Mouse (Mus musculus): ENCODE data around the gene Fth1. TPM values are rescaled to one million over a fixed set of nuclear protein-coding genes. Genes with fewer than 3 reads are reported as not detected.

Gene Fth1
- total RNA-seq, 2 experiments from 2014 or later: 1,753 to 1,826 TPM

DNA sequence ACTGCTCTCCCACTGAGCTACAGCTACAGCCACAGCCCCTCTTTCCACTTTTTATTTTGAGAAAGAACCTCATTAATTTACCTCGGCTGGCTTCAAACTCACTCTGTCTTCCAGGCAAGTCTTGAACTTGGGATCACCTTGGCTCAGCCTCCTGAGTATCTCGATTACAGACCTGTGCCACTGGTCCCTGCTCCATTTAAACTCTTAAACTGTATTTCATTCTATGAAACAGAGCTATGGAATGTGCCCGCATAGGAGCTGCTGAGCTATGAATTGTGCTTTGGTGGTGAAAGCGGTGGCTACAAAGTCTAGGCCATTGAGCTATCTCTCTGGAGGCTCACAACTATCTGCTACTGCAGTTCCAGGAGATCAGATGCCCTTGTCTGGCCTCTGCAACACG lies 22.4 kb upstream of the Fth1 start:
- DNase-seq: no peak
- intact Hi-C loops (cut with DNase I): no loop called here

DNA sequence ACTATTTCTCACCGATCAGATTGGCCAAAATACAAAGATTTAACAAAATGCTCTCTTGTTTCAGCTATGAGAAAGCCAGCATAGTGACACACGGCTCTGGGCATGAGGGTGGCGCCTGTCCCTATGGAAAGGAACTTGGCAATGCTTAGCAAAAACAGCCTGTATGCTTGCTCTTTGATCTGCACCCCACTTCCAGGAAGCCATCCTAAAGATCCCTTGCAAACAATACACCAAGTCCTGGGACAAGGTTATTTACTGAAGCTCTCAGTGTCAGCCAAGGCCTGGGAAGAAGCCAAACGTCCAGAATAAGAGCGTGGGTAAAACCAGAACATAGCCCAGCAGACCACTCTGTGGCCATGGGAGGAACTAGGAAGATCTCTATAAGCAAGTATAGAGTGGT lies 19.6 kb upstream of the Fth1 start:
- intact Hi-C loops (cut with DNase I): no loop called here
- DNase-seq: no peak

DNA sequence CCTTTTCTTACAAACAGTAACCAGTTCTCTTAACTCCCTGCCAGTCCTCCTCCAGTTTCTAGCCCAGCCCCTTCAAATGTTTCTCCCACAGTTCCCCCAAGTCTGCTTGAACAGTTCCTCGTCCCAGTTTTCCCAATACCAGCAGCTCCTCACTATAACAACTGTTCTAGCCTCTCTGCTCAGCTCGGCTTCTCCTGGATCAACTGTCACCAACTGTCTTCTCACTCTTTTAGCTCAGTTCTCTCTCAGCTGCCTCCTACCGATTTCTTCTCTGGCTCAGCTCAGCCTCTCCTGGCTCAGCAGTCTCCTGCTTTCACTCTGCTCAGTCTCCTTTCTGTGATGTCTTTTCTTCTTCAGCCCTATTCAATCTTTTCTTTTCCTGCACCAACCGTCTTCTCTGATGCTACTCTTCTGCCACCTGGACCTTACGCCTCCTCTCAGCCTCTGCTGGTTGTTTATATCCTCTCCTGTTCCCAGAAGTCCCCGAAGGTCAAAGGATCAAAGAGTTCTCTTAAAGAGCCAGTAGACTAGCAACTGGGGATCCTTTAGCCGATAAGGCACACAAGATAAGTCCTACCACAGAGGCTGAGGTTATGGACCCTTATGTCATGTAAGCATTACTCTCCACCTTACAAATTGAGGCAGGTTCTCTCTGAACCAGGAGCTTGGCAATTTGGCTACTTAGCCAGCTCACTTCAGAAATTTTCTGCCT lies 16.0 kb upstream of the Fth1 start:
- DNase-seq: no peak
- intact Hi-C loops (cut with DNase I): no loop called here

DNA sequence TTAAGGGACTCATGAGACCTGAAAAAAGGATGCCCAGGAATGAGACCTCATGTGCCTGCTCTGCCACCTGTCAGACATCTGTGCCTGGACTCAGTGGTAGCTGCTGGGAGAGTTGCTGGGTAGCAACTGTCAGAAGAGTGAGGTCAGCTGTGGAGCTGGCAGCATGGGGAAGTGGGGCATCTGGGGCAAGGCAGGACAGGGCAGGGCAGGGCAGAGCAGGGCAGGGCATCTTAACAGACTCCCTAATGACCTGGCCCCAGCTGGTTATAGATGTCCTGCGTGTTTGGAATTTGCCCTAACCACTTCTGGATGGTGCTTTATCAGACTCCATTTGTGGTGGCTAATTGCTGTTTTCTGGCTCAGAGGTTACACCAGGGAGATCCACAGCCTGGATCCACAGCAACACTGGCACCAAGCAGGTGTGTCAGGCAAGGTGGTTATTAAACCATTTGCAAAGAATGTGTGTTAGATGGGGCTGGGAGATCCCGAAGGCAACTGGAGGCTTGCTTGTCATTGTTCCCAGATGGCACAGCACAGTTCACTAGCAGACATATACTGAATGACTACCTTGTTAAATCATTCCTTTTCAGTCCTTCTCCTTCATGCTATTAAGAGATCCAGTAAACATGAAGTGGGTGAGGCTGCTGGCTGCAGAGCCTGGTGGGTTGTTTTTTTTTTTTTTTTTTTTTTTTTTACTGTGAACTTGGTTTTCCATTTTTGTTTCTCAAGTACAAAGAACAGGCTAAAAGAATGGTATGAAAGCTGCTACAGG lies 14.1 kb upstream of the Fth1 start:
- intact Hi-C loops (cut with DNase I): no loop called here
- no peak for DNase-seq

DNA sequence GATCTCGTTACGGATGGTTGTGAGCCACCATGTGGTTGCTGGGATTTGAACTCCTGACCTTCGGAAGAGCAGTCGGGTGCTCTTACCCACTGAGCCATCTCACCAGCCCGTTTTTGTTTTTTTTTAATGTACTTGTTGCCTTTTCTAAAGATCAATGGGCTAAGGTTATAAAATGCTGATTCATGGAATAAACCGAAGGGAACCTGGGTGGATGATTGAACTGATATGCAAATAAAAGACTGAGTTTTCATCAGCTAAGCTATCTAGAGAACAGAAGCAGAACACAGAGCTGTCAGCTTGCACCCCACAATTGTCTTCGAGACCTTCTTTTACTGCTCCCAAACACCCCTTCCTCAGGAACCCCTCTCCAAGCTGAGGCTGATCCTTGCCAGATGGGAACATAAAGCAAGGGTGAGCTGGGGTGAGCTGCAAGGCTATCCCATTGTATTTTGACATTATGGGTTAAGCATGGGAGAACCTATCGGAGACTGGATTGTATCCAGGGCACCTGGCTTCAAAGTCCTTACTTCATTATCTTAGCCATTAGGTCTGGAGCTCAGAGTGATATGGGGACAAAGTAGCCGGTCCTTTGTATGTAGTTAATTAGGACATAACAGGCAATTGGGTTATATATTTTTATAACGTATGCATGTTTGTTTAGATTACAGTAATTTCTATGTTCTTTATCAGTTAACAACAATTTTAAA lies 12.2 kb upstream of the Fth1 start:
- intact Hi-C loops (cut with DNase I): no loop called here

DNA sequence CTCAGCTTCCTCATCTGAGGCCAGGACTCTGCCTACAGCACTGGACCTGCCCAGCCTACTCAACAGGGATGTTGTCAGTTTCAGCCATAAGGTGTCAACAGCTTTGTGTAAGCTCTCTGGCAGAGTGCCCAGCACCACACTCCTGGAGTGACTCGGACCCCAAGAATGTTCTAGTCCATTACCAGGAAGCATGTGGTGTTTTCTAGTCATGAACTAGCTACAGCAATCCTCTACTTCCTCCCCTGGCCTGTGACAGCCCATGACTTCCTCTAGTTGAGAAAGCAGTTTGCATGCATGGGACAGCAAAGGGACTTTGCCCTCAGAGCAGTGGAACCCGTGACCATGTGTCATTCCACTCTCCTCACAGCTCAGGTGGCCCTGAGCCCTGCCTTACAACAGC lies 5.5 kb upstream of the Fth1 start:
- intact Hi-C loops (cut with DNase I): loop anchor here (5.0 kb wide), 1 partner anchor 838 kb away; the partner anchor contains the start of gene Asrgl1
- peak in 1 of 2 experiments; percentile 48 for DNase-seq

More for the DNA sequence above, 12.2 kb upstream of the Fth1 start:
- DNase-seq: no peak

DNA sequence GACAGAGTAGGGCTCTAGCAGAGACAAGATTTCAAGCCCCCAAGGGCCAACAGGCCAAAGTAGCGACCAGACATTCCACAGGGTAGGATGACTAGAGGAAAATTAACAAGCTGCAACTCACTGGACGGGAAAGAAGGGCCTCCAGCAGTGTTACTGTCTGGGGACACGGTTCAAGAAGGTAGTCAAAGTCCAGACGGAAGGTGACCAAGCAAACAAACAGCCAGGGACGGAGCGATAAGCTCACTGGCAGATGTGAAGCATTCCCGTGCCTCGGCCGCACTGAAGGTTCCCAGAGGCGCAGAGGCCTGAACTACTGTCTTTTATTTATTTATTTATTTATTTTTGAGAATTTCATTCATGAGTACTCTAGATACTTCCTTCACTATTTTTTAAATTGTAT lies 3.3 kb upstream of the Fth1 start:
- intact Hi-C loops (cut with DNase I): loop anchor here (5.0 kb wide), 1 partner anchor 840 kb away; the partner anchor contains the start of gene Asrgl1

DNA sequence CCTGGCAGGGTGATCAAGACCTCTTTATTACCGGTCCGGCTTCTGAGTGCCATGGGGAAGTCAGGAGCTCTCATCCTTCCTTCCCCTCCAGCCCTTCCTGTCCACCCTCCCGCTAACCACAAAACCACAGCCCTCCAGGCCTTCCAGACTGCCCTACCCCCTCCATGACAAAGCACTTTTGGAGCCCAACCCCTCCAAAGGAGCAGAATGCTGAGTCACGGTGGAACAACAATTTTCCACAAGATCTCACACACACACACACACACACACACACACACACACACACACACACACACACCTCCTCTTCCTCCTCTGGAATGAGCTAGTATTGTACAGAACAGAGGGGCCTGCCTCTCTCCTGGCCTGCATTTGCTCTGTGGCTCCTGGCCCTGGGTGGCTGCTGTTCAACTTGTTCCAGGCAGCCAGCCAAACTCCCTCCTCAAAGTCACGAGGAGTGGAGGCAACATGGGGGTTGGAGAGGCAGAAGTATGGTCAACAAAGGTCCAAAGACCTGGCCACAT lies 1.9 kb upstream of the Fth1 start:
- peak; percentile 92 to 93 for DNase-seq
- intact Hi-C loops (cut with DNase I): loop anchor here (5.0 kb wide), 1 partner anchor 841 kb away; the partner anchor contains the start of gene Asrgl1

More for the DNA sequence above, 3.3 kb upstream of the Fth1 start:
- no peak for DNase-seq

DNA sequence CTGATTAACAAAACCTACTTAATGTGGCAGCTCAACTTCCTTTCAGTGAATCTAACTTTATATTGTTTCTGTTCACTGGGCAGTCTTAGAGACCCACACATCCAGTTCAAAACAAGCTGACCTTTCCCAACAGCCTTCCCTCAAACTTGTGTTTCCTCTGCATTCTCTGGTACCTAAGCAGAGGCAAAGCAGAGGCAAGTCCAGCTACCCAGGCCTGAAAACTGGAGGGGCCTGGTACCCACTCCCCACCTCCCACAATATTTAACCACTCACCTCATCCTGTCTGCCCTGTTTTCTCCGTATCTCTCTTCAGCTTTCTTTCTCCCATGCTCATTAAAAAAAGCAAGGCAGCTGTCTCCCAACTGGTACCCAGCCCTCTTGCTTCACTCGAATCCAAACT lies 1.2 kb upstream of the Fth1 start:
- DNase-seq: no peak
- intact Hi-C loops (cut with DNase I): loop anchor here (5.0 kb wide), 1 partner anchor 842 kb away; the partner anchor contains the start of gene Asrgl1

DNA sequence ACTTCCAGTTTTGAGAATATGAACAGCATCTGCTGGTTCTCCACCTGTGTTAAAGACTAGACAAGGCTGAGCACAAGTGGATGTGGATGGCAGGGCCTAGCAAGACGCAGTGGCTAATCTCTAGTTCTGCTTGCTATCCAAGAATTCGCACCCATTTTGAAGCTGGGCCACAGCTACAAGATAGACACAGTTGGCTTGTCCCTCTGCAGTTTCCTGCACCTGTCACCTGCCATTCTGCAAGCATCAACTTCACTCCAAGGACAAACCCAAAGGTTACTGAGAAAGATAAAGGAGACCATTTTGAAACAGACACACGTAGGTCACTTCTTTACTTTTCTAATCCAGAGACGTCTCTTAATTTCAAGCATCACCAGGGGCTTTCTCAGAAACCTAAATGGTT lies 1.2 kb downstream of the Fth1 start:
- DNase-seq: no peak
- intact Hi-C loops (cut with DNase I): no loop called here

DNA sequence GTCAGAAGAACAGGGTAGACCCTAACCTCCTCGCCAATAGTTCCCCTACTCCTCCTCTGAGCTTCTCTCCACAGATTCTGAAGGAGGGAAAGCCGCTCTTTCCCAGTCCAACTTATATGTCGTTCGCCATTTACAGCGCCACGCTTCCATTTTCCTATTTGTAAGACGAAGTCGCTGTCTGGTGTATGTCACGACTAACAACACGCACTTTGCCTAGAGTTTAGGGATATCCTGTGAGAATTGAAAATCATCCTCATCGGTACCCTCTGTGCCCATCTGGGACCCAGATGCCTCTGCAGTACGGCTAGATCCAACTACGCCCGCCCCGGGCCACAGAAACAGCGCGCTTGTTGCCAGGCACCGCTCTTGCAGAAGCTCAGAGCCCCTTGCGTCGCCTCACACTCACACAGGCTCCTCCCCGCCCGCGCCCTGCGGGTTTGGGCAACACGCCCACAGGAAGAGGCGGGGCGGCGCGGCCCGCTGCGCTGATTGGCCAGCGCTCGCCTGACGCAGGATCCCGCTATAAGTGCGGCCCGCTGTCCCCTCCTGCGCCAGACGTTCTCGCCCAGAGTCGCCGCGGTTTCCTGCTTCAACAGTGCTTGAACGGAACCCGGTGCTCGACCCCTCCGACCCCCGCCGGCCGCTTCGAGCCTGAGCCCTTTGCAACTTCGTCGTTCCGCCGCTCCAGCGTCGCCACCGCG lies 1.9 kb downstream of the Fth1 start:
- intact Hi-C loops (cut with DNase I): no loop called here
- DNase-seq: peak; percentile 97

DNA sequence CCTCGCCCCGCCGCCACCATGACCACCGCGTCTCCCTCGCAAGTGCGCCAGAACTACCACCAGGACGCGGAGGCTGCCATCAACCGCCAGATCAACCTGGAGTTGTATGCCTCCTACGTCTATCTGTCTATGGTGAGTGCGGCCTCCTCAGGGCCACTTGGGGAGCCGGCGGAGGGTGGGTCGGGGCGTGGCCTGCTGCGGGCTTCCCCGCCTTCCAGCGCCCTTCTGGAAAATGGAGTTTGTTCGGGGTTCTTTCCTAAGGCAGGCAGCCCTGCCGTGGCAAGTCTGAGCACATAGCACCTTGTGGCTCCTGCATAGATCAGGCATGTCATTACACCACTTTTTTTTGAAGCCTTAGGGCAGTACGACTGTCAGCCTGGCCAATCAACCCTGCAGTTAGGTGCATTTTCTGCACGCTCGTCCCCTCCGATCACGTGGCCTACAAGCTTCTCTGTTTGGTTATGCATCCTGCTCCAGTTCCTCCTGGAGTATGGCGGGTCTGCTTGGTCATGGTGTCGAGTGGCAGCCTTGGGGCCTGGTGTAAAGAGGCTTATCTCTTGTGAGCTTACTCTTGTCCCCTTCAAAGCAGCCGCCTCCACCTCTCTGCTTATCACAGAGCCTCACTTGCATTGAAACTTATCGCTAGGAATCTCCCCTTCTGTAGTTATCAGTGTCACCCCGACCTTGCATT lies 2.6 kb downstream of the Fth1 start:
- DNase-seq: peak; percentile 72 to 82
- intact Hi-C loops (cut with DNase I): no loop called here

DNA sequence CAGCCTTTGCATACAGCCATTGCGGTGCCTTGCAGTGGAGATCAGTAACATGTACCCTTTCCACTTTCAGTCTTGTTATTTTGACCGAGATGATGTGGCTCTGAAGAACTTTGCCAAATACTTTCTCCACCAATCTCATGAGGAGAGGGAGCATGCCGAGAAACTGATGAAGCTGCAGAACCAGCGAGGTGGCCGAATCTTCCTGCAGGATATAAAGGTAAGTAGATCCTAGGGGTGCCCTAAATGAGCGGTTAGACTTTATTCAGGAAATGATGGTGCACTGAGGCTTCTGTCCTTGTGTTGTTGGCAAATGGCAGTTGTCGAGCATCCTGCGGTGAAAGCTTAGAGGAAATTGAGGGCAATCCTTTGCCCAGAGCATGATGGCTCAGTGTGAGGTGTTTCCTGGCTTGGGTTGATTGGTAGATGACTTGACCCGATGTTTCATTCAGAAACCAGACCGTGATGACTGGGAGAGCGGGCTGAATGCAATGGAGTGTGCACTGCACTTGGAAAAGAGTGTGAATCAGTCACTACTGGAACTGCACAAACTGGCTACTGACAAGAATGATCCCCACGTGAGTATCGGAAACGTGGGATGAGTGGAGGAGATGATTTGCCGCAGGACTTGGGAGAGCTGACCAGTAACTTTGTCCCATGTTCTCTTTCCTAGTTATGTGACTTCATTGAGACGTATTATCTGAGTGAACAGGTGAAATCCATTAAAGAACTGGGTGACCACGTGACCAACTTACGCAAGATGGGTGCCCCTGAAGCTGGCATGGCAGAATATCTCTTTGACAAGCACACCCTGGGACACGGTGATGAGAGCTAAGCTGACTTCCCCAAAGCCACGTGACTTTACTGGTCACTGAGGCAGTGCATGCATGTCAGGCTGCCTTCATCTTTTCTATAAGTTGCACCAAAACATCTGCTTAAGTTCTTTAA lies 4.0 kb downstream of the Fth1 start:
- DNase-seq: no peak
- intact Hi-C loops (cut with DNase I): no loop called here

DNA sequence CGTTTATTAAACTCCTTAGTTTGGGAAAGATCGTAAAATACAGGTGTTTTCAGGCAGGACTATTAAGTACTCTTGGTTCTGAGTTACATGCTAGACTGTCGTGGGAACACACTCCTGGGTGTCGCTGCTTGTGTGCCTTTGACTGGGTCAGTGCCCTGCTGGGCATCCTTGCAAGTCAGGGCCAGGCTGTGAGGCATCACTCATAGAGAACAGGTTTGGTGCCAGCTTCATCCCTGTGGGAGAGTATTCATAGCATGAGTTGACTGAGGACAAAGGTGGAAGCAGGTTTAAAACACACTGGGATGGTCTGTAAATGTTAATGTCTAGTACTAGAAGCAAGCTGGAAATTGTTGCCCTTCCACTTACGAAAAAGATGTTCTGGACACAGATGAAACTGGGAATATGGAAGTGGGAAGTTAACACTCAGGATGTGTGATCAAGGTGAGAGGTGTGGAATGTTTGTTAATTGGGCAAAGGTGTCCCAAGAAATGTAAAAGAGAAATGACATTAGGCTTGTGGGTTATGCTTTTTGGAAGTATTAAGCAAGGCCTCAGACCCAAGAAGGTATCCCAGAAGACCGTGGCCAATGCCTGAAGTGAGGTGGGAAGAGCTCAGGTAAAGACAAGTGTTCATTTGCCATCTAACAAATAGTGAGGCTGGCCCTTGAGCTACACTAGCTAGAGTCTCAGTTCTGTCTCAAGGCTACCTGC lies 4.9 kb downstream of the Fth1 start:
- intact Hi-C loops (cut with DNase I): no loop called here
- DNase-seq: no peak

DNA sequence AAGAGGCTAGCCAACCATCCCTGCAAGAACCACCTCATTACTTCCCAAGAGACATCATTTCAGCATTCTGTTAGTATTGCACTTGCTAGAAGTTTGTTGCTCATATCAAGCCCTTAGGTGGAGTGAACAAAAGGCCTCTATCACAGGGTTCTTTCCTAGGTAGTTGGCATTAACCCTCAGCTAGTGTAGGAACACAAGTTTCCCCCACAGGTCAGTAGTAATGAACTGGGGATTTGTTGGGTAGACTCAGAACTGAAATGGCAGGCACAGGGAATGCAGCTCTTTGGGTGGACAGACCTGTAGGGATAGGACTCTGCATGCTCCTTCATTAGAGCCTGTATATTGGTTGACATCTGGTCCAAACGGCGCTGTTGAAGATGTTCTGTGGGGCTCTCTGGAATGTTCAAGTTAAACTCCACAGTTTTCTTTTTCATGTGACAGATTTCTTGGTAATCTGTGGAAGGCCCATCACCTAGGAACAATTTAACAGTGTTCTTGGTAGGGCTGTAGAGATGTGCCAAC lies 5.6 kb downstream of the Fth1 start:
- no peak for DNase-seq
- intact Hi-C loops (cut with DNase I): no loop called here

DNA sequence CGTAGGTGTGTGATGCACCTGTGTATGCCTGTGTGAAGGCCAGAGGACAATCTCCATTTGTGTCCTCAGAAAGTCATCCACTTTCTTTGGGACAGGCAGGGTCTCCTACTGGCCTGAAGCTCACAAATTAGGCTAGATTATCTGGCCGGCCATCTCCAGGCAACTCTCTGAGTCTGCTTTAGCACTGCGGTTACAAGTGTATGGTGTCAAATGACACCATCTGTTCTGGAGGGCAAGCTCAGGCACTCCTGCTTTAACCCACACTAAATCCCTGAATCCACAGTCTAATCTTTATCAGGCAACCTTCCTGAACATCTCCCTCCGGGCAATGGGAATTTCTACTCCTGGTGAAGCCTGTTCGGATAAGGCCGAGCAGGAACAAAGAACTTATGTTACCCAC lies 6.8 kb downstream of the Fth1 start:
- no peak for DNase-seq
- intact Hi-C loops (cut with DNase I): no loop called here

DNA sequence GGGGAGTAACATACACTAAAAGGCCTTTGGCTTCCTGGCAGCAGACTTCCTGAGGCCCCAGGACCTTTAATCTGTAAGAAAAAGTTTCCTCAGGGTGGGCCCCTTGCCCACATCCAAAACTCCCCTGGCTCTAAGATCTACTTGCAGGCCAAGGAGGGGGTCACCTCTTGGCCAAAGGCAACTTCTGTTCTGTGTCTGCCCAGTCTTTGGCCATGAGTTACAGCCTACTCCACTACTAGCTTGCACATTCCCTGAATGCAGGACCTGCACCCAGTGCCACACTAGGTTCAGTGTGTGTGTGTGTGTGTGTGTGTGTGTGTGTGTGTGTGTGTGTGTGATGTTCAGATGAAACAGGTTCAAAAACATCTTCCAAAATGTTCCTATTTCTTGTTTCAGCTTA lies 7.2 kb downstream of the Fth1 start:
- intact Hi-C loops (cut with DNase I): no loop called here
- no peak for DNase-seq

Data from heart, postnatal 10 days (tissue).